Mouse (Mus musculus) forebrain, embryonic 13.5 days (tissue): ENCODE measurements around the gene Clec3a. TPM values are rescaled to one million over a fixed set of nuclear protein-coding genes. Genes with fewer than 3 reads are reported as not detected.

Experiments used
- ATAC-seq: fragments of 200-750 bp; cut with Nextera tagmentation; 2 replicates; pipeline ENCODE4 v1.8.0; 2017
- H3K27ac ChIP-seq: fragments of 300-500 bp; sonication (generic); 2 replicates; pipeline ENCODE4 v1.5.1; 2015; ENCODE audit warnings: inconsistent platforms, mild to moderate bottlenecking, moderate library complexity
- H3K27me3 ChIP-seq: fragments of 300-500 bp; sonication (generic); 2 replicates; pipeline ENCODE4 v1.6.1; 2015; ENCODE audit warnings: mild to moderate bottlenecking, inconsistent platforms
- H3K36me3 ChIP-seq: fragments of 300-500 bp; sonication (generic); 2 replicates; pipeline ENCODE4 v1.6.1; 2015; ENCODE audit warnings: mild to moderate bottlenecking, inconsistent platforms; ENCODE audit not compliant: poor library complexity, severe bottlenecking
- H3K4me1 ChIP-seq: fragments of 300-500 bp; sonication (generic); 2 replicates; pipeline ENCODE4 v1.6.1; 2015; ENCODE audit warnings: inconsistent platforms
- H3K4me2 ChIP-seq: fragments of 300-500 bp; sonication (generic); 2 replicates; pipeline ENCODE4 v1.6.1; 2015; ENCODE audit warnings: inconsistent platforms, mild to moderate bottlenecking, moderate library complexity
- H3K4me3 ChIP-seq: fragments of 300-500 bp; sonication (generic); 2 replicates; pipeline ENCODE4 v1.5.1; 2015; ENCODE audit warnings: mild to moderate bottlenecking, inconsistent platforms
- H3K9ac ChIP-seq: fragments of 300-500 bp; sonication (generic); 2 replicates; pipeline ENCODE4 v1.6.1; 2015; ENCODE audit warnings: mild to moderate bottlenecking, inconsistent platforms
- H3K9me3 ChIP-seq: fragments of 300-500 bp; sonication (generic); replicated peaks from 2 replicates; pipeline ENCODE4 v1.6.1; 2016; ENCODE audit warnings: inconsistent platforms
- WGBS: fragments of 180-500 bp; shearing (Covaris S2); methylation state at CpG from one replicate; pipeline ENCODE4 v1.1.7; 2015; 5-methylcytosine and 5-hydroxymethylcytosine counted together
- polyA plus RNA-seq: library from polyadenylated mRNA; unstranded; fragments of >200 nt; fragmentation: Nextera tagmentation; extraction: Ambion mirVana; gene quantifications from 2 replicates; pipeline ENCODE4 v1.2.1, GENCODE M21; 2015

Clec3a gene
- polyA plus RNA-seq, 1 experiment from 2014 or later: not detected

DNA sequence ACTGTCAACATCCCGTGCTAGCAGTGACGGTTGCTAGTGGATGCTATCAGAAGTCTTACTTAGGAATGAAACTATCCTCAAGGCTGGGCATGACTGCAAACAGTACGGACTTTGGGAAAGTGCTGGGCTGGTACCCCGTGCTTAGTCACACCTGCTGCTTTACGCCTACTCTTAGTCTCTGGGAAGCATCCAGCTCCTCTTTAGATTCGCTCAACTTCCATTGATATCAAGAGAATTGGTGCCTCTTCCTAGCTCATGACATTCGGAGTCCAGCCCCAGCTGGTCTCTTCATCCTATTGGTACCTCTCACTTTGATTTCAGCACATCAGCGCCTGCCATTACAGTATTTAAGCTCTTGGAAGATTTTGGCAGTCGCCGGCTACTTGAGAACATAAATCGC is 44.7 kb downstream of the Clec3a start:
- 90% methylated on average over 11 of the region's 11 CpGs for whole genome bisulfite sequencing
- Histone ChIP-seq H3K27me3 (no peaks in the 10 kb centered on the region), H3K36me3 (no peaks in the 10 kb centered on the region), H3K9me3 (no peaks in the 10 kb centered on the region), H3K4me1 (peaks cover 15% of the 10 kb centered on the region; the same call in 1 of the 2 replicates), H3K4me3 (no peak overlapping the region), H3K27ac (no peak overlapping the region), H3K4me2 (no peak overlapping the region), H3K9ac (no peak overlapping the region)
- no peak for ATAC-seq

- no peak for ATAC-seq
- H3K4me1 ChIP-seq: peaks cover 15% of the 10 kb centered on the region; the same call in 1 of the 2 replicates
- no peak overlapping the region for H3K4me3 ChIP-seq
- H3K36me3 ChIP-seq: no peaks in the 10 kb centered on the region
- H3K27me3 ChIP-seq: no peaks in the 10 kb centered on the region
- 59% methylated on average over 10 of the region's 10 CpGs for WGBS
- no peaks in the 10 kb centered on the region for H3K9me3 ChIP-seq
- no peak overlapping the region for H3K4me2 ChIP-seq
- no peak overlapping the region for H3K27ac ChIP-seq
- no peak overlapping the region for H3K9ac ChIP-seq
Measured at GRCm38 (mm10) chr8:114463305-114463704, 45.4 kb downstream of the Clec3a start.

DNA sequence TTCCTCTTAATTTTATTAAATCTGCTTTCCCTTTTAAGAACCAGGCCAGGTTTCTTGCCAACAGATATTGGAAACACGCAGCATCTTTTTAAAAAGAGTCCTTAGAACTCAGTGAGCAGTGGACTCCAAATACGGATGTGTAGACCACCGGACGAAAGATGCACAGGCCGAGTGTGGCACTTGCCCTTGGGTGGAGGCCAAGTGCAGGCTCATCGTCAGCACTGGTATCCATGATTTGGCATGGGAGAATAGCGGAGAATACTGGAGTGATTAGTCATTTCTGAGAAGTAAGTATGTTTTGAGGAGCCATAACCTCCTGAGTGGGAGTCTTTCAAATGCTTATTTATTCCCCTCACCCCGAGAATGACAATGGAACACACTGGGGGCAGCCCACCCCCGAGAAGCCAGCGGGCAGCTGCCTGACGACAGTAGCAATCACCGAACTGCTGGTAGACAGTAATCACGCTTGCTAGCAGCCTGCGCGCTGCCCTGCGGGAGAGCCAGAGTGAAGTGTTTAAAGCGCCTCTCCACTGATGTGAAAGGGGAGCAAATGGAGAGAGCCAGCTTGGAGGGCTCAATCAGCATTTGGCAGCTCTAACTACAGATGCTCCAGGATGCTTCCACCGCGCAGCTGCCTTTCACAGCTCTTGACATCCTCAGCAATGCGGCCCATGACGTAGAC is 50.8 kb downstream of the Clec3a start:
- Histone ChIP-seq H3K9ac (no peak overlapping the region), H3K9me3 (no peaks in the 10 kb centered on the region), H3K27ac (peak overlapping the region; percentile 54), H3K4me3 (no peak overlapping the region), H3K4me2 (no peak overlapping the region), H3K4me1 (peaks cover 6% of the 10 kb centered on the region; the same call in 1 of the 2 replicates), H3K36me3 (0 out of 2 replicates have a peak, but pooled peaks cover 5% of the 10 kb centered on the region), H3K27me3 (no peaks in the 10 kb centered on the region)
- WGBS: 75% methylated on average over 21 of the region's 21 CpGs
- peak; percentile 85 for ATAC-seq

GRCm38 (mm10) chr8:114469208-114469590 is 51.3 kb downstream of the Clec3a start:
- no peaks in the 10 kb centered on the region for H3K27me3 ChIP-seq
- WGBS: 91% methylated on average over 10 of the region's 10 CpGs
- no peak overlapping the region for H3K9ac ChIP-seq
- H3K27ac ChIP-seq: peak overlapping the region; percentile 54
- H3K36me3 ChIP-seq: 0 out of 2 replicates have a peak, but pooled peaks cover 5% of the 10 kb centered on the region
- ATAC-seq: no peak
- H3K4me3 ChIP-seq: no peak overlapping the region
- H3K4me2 ChIP-seq: no peak overlapping the region
- H3K9me3 ChIP-seq: no peaks in the 10 kb centered on the region
- peaks cover 6% of the 10 kb centered on the region; the same call in 1 of the 2 replicates for H3K4me1 ChIP-seq

- Histone ChIP-seq H3K27me3 (no peaks in the 10 kb centered on the region), H3K4me1 (peaks cover 5% of the 10 kb centered on the region; the same call in 1 of the 2 replicates), H3K36me3 (0 out of 2 replicates have a peak, but pooled peaks cover 5% of the 10 kb centered on the region), H3K4me2 (no peak overlapping the region), H3K9ac (no peak overlapping the region), H3K9me3 (no peaks in the 10 kb centered on the region), H3K27ac (no peak overlapping the region), H3K4me3 (no peak overlapping the region)
- ATAC-seq: no peak
- WGBS: 90% methylated on average over 11 of the region's 11 CpGs
Measured at GRCm38 (mm10) chr8:114473546-114473945, 55.7 kb downstream of the Clec3a start.

Other genes starting within 250 kb of the Clec3a start
- gene Vat1l, start 212.5 kb upstream of the Clec3a start, polyA plus RNA-seq: 14.8 and 20.5 TPM in 2 replicates
- 10.2 and 10.4 TPM in 2 replicates for gene Wwox, start 21.6 kb downstream of the Clec3a start, polyA plus RNA-seq